Mouse (Mus musculus) lung, postnatal 0 days (tissue): Measurements from ENCODE around the gene 9930022D16Rik. TPM values are rescaled to one million over a fixed set of nuclear protein-coding genes. Genes with fewer than 3 reads are reported as not detected.

ENCODE experiments used
- ATAC-seq: fragments of 200-750 bp; cut with Nextera tagmentation; 2 replicates; pipeline ENCODE4 v1.8.0; 2017; ENCODE audit warnings: moderate library complexity
- DNase-seq: peaks from one replicate; pipeline ENCODE4 v3.0.0-alpha.2; 2016; ENCODE audit warnings: low spot score
- H3K27ac ChIP-seq: fragments of 300-500 bp; sonication (generic); 2 replicates; pipeline ENCODE4 v1.5.1; 2014; ENCODE audit warnings: antibody characterized with exemption, mild to moderate bottlenecking, low read length, mixed read lengths
- H3K27me3 ChIP-seq: fragments of 300-500 bp; sonication (generic); replicated peaks from 2 replicates; pipeline ENCODE4 v1.6.1; 2014; ENCODE audit warnings: low read length, mixed read lengths; ENCODE audit not compliant: insufficient read depth
- H3K36me3 ChIP-seq: fragments of 300-500 bp; sonication (generic); 2 replicates; pipeline ENCODE4 v1.6.1; 2014; ENCODE audit warnings: low read length, mixed read lengths; ENCODE audit not compliant: insufficient read depth
- H3K4me1 ChIP-seq: fragments of 300-500 bp; sonication (generic); 2 replicates; pipeline ENCODE4 v1.6.1; 2014; ENCODE audit warnings: antibody characterized with exemption, low read depth, low read length, mixed read lengths; ENCODE audit not compliant: insufficient read depth
- H3K4me2 ChIP-seq: fragments of 300-500 bp; sonication (generic); replicated peaks from 2 replicates; pipeline ENCODE4 v1.6.1; 2014; ENCODE audit warnings: low read depth, mild to moderate bottlenecking, low read length, moderate library complexity, mixed read lengths
- H3K4me3 ChIP-seq: fragments of 300-500 bp; sonication (generic); 2 replicates; pipeline ENCODE4 v1.5.1; 2014; ENCODE audit warnings: low read depth, low read length
- H3K9ac ChIP-seq: fragments of 300-500 bp; sonication (generic); replicated peaks from 2 replicates; pipeline ENCODE4 v1.6.1; 2014; ENCODE audit warnings: low read depth, mild to moderate bottlenecking
- H3K9me3 ChIP-seq: fragments of 300-500 bp; sonication (generic); 2 replicates; pipeline ENCODE4 v1.6.1; 2016; ENCODE audit warnings: low read length, mixed read lengths
- CTCF ChIP-seq: IDR thresholded peaks from 2 replicates; pipeline ENCODE4 v1.5.1; 2016; ENCODE audit warnings: antibody characterized with exemption, mild to moderate bottlenecking
- EP300 ChIP-seq: IDR thresholded peaks from 2 replicates; pipeline ENCODE4 v1.6.1; 2016; ENCODE audit warnings: antibody characterized with exemption, mild to moderate bottlenecking, control low read depth
- WGBS: fragments of 180-500 bp; shearing (Covaris S2); extraction: QIAGEN DNeasy Blood & Tissue Kit; methylation state at CpG from one replicate; pipeline ENCODE4 v1.1.7; 2014; 5-methylcytosine and 5-hydroxymethylcytosine counted together
- polyA plus RNA-seq: library from polyadenylated mRNA; unstranded; fragments of >200 nt; fragmentation: Nextera tagmentation; extraction: Ambion mirVana; gene quantifications from 2 replicates; pipeline ENCODE4 v1.2.1, GENCODE M21; 2015

Gene 9930022D16Rik
- polyA plus RNA-seq, 1 experiment from 2014 or later, result 0.07 TPM

DNA sequence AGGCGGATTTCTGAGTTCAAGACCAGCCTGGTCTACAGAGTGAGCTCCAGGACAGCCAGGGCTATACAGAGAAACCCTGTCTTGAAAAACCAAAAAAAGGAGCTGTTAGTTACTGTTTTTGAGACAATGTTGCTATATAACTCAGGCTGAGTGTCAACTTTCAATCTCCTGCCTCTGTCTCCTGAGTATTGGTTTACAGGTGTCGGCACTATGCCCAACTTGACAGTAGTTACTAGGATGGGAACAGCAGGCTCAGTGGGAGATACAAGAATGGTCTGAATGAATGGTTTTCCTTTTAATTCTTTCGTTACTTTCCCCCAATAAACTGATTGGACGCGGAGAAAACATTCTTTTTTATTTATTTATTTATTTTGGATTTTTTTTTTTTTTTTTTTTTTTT, 13.6 kb downstream of the 9930022D16Rik start:
- TF ChIP-seq CTCF (no peak), EP300 (no peak)
- H3K4me3 ChIP-seq, result no peak overlapping the region
- no peak overlapping the region for H3K27ac ChIP-seq
- WGBS, result 96% methylated on average over 5 of the region's 5 CpGs
- 0 out of 2 replicates have a peak, but pooled peaks cover 4% of the 10 kb centered on the region for H3K4me1 ChIP-seq
- no peaks in the 10 kb centered on the region for H3K9me3 ChIP-seq
- ATAC-seq (no peak), DNase-seq (no peak)
- H3K9ac ChIP-seq, result no peak overlapping the region
- no peaks in the 10 kb centered on the region for H3K27me3 ChIP-seq
- no peak overlapping the region for H3K4me2 ChIP-seq
- peaks cover 7% of the 10 kb centered on the region; the same call in 1 of the 2 replicates for H3K36me3 ChIP-seq

DNA sequence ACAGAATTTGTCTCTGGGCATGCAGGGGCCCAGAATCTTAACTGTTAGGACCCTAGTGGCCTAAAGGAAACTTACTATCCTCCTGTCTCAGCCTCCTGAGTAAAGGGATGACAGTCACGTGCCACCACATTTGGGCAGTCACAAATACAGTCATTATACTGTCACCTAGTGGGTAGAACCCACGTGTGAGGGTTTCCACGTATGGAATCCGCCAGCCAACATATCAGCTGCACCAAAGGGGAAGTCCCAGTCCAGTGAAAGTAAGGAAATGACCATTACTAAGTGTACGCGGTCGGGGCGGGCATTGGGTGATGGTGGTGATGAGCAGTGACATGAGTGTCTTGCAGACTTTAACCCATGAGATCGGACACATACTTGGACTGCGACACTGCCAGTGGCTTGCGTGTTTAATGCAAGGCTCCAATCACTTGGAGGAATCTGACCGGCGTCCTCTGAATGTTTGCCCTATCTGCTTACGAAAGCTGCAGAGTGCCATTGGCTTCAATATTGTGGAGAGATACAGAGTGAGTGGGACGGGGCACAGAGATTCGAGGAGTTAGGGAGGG, 20.6 kb downstream of the 9930022D16Rik start:
- ATAC-seq (no peak), DNase-seq (no peak)
- TF ChIP-seq EP300 (no peak), CTCF (no peak)
- H3K27me3 ChIP-seq, result no peaks in the 10 kb centered on the region
- no peaks in the 10 kb centered on the region for H3K4me1 ChIP-seq
- H3K4me3 ChIP-seq, result no peak overlapping the region
- peaks cover 20% of the 10 kb centered on the region for H3K36me3 ChIP-seq
- no peak overlapping the region for H3K9ac ChIP-seq
- H3K4me2 ChIP-seq, result no peak overlapping the region
- H3K9me3 ChIP-seq, result no peaks in the 10 kb centered on the region
- 87% methylated on average over 16 of the region's 16 CpGs for WGBS
- no peak overlapping the region for H3K27ac ChIP-seq

DNA sequence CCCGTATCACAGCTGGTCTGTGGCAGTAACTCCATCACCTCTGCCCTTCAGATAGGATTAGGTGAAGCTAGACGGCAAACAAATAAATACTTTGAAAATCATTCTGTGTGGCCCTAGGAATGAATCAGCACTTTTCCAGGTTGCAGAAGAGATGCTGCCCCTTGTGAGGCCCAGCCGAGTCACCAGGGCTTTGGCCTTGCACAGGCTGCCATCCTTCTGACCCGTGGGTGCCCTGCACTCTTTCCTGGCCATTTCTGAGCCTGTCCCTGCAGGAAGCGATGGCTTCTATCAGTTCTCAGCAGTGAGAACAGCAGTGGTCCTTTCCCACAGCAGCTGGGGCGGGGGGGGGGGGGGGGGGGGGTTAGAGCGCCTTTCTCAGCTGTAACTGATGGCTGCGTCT, 23.2 kb downstream of the 9930022D16Rik start:
- H3K36me3 ChIP-seq, result peaks cover 13% of the 10 kb centered on the region
- no peaks in the 10 kb centered on the region for H3K9me3 ChIP-seq
- no peak overlapping the region for H3K4me2 ChIP-seq
- H3K4me1 ChIP-seq, result no peaks in the 10 kb centered on the region
- no peak overlapping the region for H3K9ac ChIP-seq
- DNase-seq (no peak), ATAC-seq (no peak)
- H3K27ac ChIP-seq, result no peak overlapping the region
- TF ChIP-seq CTCF (no peak), EP300 (no peak)
- 54% methylated on average over 7 of the region's 8 CpGs for WGBS
- no peaks in the 10 kb centered on the region for H3K27me3 ChIP-seq
- H3K4me3 ChIP-seq, result no peak overlapping the region

DNA sequence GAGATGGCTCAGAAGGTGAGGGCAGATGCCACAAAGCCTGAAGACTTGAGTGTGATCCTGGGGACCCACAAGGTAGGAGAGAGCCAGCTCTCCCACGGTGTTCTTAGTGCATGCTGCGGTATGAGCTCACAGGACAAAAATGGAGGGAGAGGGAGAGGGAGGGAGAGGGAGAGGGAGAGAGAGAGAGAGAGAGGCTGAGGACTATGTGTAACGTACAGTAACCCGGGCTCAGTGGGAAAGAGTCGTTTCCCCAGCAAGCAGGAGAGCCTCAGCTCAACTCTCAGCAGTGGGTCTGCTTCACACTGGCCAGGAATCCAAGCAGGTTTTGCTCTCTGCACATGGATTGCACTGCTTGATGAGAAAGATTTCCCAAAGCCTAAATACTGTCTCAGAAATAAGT, 25.5 kb downstream of the 9930022D16Rik start:
- Histone ChIP-seq H3K9me3 (no peaks in the 10 kb centered on the region), H3K27me3 (no peaks in the 10 kb centered on the region), H3K9ac (no peak overlapping the region; the same call in 1 of the 2 replicates), H3K4me2 (peak overlapping the region; percentile 85), H3K27ac (peak overlapping the region; percentile 69), H3K4me1 (no peaks in the 10 kb centered on the region), H3K4me3 (0 out of 2 replicates have a peak overlapping the region, but pooled peaks have one; percentile 55), H3K36me3 (peaks cover 8% of the 10 kb centered on the region; the same call in 1 of the 2 replicates)
- DNase-seq (peak; percentile 11), ATAC-seq (peak; percentile 25)
- no peak for TF ChIP-seq CTCF
- TF ChIP-seq EP300, result no peak
- WGBS, result 5% methylated on average over 5 of the region's 5 CpGs

DNA sequence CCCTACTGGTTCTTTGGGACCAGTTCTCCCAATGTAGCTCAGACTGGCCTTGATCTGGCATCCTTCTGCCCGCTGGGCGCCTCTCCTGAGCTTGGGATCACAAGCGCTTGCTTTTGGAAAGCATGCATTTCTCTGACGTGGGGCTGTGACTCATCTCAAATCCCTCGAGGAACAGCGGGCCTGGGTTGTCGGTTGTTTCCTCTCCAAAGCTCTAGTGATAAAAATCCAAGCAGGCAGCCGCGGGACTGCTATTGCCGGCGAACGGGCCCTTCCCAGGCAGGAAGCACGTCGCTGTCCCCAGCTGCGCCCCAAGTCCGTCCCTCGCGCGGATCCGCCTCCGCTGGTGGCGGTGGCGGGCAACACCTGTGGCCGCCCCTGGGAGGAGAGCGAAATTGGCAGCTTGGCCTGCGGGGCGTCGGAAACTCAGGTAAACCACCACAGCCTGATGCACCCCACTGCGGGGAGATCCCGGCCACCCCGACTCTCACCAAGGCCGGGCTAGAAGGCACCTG, 26.2 kb downstream of the 9930022D16Rik start:
- H3K9ac ChIP-seq, result peak overlapping the region; percentile 54
- under 1% methylated on average over 32 of the region's 32 CpGs for WGBS
- no peaks in the 10 kb centered on the region for H3K9me3 ChIP-seq
- peak overlapping the region; percentile 69 for H3K27ac ChIP-seq
- ATAC-seq (peak; percentile 90), DNase-seq (peak; percentile 95)
- H3K4me3 ChIP-seq, result peak overlapping the region; percentile 55
- peaks cover 5% of the 10 kb centered on the region; the same call in 1 of the 2 replicates for H3K36me3 ChIP-seq
- no peaks in the 10 kb centered on the region for H3K27me3 ChIP-seq
- H3K4me1 ChIP-seq, result no peaks in the 10 kb centered on the region
- H3K4me2 ChIP-seq, result peak overlapping the region; percentile 85
- TF ChIP-seq EP300 (no peak), CTCF (peak; percentile 45)

DNA sequence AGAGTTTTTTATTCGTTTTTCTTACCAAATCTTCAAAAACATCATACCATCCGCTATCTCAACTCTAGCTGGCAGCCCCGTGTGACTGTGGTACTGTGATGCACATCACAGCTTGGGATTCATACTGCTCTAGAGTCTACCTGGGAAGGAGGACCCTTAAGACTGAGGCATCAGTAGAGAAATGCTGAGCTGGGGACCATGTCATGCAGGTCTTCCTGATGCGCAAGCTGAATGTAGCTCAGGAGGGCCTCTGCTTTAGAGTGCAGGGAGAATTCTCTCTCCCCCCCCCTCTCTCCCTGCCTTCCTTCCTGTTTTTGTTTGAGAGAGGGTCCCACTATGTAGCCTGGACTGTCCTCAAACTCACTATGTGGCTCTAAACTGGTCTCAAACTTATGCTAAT, 26.9 kb downstream of the 9930022D16Rik start:
- H3K4me3 ChIP-seq, result peak overlapping the region; percentile 55
- no peaks in the 10 kb centered on the region for H3K4me1 ChIP-seq
- peak overlapping the region; percentile 85 for H3K4me2 ChIP-seq
- ATAC-seq, result no peak
- H3K9me3 ChIP-seq, result no peaks in the 10 kb centered on the region
- H3K9ac ChIP-seq, result no peak overlapping the region
- DNase-seq, result no peak
- no peak for TF ChIP-seq CTCF
- no peak for TF ChIP-seq EP300
- no peaks in the 10 kb centered on the region for H3K27me3 ChIP-seq
- H3K36me3 ChIP-seq, result no peaks in the 10 kb centered on the region
- H3K27ac ChIP-seq, result no peak overlapping the region
- 65% methylated on average over 4 of the region's 4 CpGs for WGBS
